Comparison of ENCODE assay signal across 13 mouse cellular contexts in the genomic region with DNA sequence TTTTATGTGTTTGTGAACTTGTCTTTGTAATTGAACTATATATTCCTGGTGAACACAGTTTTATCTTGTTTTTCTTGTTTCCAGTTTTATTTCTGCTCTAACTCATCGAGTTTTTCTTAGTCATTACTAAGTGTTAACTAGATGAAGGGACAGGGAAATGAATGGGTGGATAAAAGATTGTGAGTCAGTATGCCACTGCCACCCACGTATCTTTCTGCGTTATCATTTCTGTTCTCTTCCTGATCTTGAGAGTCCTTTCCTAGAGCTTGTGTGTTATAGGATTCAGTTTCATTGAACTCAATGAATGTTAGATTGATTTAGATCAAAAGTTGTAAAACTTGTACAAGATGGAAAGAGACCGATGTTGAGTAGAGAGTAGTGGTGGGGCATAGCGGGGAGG.
"Had no signal": no experiment of that assay in that cellular context is flagged by ENCODE, and none has a peak within 500 bp of the region (broad histone marks: within the 10 kb centered on the region; RNA-seq: fewer than 3 reads in every experiment).

No protein-coding gene starts in this region.

- DNase-seq: lung, adult 18-20 months; lung, embryonic 14.5 days; lung, postnatal 10 days; lung, postnatal 4 days; retina, postnatal 1 day; right cerebral cortex, adult 18-20 months; right cerebral cortex, postnatal 25 days; right cerebral cortex, postnatal 4 days; spleen, adult 18-20 months; thymus, adult 2 months; thymus, postnatal 25 days; thymus, postnatal 4 days had no signal

- ATAC-seq: midbrain, embryonic 13.5 days had no signal
